Mouse (Mus musculus): ENCODE measurements around the gene Prss35.

The Prss35 gene

GRCm38 (mm10) chr9:86742959-86743911 is at the start of gene Prss35:
Gene Prss35 (plus strand): TSS chr9:86743649.
- DNase-seq, result no peak

DNA sequence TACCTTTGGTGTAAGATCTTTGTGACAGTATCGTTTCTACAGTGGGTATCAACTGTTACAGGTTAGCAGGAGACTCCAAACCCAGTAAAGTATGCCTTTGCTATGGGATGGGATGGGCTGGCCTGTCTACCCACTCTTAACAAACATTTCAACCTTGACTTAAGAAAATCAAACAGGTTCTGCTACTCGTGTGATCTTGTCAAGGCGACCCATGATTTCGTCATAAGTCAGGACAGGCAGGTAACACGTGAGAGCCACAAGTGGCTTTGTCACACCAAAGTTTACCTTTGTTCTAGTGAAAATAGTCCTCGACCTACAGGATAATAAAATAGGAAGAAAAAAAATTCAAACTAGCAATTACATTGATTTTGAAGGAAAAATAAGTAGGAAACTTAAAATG is 49.5 kb upstream of the Prss35 start:
- no peak for DNase-seq

DNA sequence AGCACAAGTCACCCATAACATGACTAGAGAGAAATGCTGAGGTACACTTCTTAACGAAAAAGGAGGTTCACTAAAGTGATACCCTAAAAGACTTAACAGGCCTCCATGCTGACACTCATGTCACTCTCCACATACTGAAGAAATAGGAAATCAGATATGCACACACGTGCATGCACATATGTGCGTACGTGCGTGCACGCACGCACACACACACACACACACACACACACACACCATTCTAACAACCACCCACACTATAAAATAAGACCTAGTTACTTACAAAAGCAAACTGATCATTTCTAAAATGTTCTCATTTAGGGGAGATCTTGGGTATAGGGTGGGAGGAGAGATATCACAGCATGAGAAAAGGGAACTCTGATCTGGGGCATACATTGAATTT is 48.8 kb upstream of the Prss35 start:
- DNase-seq, result no peak

GRCm38 (mm10) chr9:86695199-86695817 is 48.1 kb upstream of the Prss35 start:
- no peak for DNase-seq

GRCm38 (mm10) chr9:86695818-86696261 is 47.6 kb upstream of the Prss35 start, which contains the start of gene Me1:
Gene Me1 (minus strand): TSS chr9:86695953.
- DNase-seq, result no peak

- no peak for DNase-seq
Measured at GRCm38 (mm10) chr9:86701264-86701663, 42.2 kb upstream of the Prss35 start.

DNA sequence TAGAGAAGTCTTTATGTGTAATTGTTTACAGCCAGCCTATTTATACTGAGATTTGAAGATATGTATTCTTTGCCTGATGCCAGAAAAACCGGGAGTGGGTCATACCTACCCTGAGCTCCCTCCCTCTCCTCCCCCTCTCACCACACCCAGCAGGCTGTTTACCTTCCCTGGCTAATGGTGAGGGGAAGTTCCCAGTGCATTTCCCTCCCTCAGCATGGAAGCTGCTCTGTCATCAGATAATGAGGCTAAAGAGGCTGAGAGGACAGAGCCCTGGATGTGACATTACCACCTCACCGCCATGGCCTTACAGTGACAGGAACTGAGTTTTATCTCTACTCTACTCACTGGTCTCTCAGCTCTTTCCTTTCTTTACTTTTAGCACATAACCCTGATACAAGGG is 41.6 kb upstream of the Prss35 start:
- no peak for DNase-seq

- no peak for DNase-seq
Measured at GRCm38 (mm10) chr9:86707431-86707830, 36.0 kb upstream of the Prss35 start.

DNA sequence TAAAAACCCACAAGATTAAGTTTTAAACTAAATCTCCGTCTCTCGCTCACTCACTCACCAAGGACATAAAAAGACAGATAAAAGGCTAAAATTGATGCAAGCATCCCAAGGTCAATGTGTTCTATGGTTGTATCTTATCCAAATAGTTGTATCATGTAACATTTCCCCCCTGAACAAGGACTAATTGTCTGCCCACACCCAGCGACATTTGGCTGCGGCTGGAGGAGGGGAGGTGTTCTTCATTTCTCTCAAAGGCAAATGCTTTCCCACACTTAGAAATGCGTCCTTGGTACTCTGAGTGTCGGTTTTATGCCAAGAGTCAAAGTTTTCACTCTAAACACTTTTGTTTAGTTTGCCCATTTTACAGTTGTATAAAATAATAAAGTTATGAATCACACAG is 34.5 kb upstream of the Prss35 start:
- no peak for DNase-seq

GRCm38 (mm10) chr9:86710091-86710634 is 33.3 kb upstream of the Prss35 start:
- DNase-seq, result no peak

- DNase-seq, result no peak
Measured at GRCm38 (mm10) chr9:86712648-86713047, 30.8 kb upstream of the Prss35 start.

- no peak for DNase-seq
Measured at GRCm38 (mm10) chr9:86714089-86714488, 29.4 kb upstream of the Prss35 start.

- no peak for DNase-seq
Measured at GRCm38 (mm10) chr9:86716540-86716939, 26.9 kb upstream of the Prss35 start.

DNA sequence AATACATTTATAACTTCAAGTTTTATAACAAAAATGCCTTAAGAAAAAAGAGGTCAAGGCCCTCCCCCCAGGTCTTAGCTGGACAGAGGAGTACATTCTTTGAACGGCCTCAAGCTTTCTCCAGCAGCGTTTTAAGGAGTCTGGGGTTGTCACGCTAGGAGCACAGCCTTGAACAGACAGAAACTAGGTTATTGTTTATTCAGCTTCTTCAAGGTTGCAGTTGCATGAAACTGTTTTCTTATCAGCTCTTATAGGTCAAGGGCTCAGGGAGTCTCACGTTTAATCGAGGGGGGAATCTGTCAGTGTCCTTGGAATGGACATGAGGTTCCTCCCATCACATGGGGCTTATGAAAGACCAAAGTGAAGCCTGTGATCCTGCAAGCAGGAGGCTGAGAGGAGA is 26.3 kb upstream of the Prss35 start:
- no peak for DNase-seq

- DNase-seq, result no peak
Measured at GRCm38 (mm10) chr9:86720227-86720626, 23.2 kb upstream of the Prss35 start.

DNA sequence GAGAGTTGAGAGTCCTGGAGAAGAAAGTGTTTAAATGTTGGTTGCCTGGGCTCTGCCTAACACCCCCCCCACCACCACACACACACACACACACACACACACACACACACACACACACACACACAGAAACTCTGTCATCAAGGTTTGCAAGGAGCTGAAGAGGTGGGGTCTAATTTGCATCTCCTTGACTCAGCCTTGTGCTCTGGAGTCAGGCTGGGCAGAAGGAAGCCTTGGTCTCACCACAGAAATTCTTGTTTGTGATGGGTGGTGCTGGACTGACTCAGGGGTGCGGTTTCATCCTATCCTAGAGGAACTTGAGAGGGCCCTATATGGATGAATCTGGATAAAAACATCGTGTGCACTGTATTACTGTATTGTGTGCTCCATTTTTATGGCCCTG is 22.7 kb upstream of the Prss35 start:
- DNase-seq, result no peak

DNA sequence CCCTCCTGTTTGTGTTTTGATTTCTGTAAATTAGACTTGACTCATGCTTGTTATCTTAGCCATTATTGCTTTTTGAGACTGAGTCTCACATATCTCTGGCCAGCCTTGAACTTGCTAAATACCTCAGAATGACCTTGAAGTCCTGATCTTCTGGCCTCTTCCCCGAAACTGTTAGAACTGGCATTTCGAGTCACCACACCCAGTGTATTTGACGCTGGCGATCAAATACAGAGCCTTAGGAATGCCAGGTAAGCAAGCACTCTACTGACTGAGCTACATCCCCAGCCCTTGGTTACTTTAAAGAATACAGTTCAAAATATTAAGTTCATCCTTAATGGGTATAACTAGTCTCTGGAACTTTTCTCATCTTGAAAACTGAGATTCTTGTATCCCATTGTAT is 18.4 kb upstream of the Prss35 start:
- DNase-seq, result no peak

- DNase-seq, result no peak
Measured at GRCm38 (mm10) chr9:86725604-86726380, 17.7 kb upstream of the Prss35 start.

DNA sequence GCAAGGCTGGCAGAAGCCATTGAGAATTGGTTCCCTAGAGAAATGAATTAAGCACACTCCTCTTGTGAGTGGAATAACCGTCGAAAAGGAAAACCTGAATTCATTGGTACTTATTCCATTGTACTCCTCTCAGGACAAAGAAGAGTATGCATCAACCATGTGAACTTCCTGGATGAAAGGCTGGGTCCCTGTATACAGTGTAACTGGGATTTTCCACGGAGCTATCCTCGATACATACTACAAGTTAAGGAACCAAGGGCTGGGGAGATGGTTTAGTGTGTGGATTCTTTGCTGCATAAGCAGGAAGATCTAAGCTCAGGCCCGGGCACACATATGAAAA is 17.1 kb upstream of the Prss35 start:
- no peak for DNase-seq

GRCm38 (mm10) chr9:86728214-86728814 is 15.1 kb upstream of the Prss35 start:
- DNase-seq, result no peak

DNA sequence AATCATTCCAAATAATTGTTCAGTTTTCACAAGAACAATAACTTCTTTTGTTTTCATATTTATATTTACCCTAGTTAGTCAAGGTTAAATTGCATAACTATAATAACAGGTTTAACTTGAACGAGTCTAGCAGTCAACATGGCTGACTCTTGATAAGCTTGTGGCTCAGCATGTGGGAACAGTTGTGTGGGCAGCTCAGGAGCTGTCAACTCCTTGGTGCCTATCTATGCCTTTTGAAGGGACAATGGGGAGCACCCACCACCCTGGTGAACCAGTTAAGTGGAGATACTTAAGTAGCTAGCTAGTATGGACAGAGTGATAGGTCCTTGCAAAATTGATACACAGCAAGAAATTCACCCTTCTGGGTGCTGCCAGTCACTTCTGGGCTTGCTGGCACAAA is 14.4 kb upstream of the Prss35 start:
- no peak for DNase-seq

GRCm38 (mm10) chr9:86729811-86730210 is 13.6 kb upstream of the Prss35 start:
- no peak for DNase-seq

DNA sequence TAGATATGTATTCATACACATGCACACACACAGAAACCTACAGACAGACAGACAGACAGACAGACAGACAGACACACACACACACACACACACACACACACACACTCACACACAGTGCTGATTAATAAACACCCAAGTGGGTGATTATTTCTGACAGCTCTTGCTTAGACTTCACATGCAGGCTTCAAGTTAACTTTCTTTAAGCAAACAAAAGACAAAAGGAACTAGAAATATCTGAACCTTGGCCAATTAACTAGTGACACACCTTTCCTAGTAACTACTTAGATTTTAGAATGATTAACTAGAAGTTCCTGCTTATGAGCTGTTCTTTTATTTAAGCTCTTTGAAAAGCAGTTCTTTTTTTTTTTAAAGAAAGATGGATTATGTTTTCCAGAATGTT is 9.1 kb upstream of the Prss35 start:
- DNase-seq, result no peak

Measured in B cell, adult 2 months (primary cell).